Mouse (Mus musculus): ENCODE measurements around the gene Prkrip1.
"Not testable (repeated sequence)": the region's sequence is repeated elsewhere in the genome, so short reads cannot be mapped to it uniquely, and the experiment has no call there.

Gene Prkrip1

GRCm38 (mm10) chr5:136212716-136213115, 14.0 kb upstream of the Prkrip1 start:
- no peak for DNase-seq (ENCODE audit: extremely low read depth, low read depth, low spot score)

GRCm38 (mm10) chr5:136211341-136212102, 12.8 kb upstream of the Prkrip1 start:
- not testable (repeated sequence) for DNase-seq (ENCODE audit: extremely low read depth, low read depth, low spot score)

- no peak for DNase-seq (ENCODE audit: extremely low read depth, low read depth, low spot score)
Measured at GRCm38 (mm10) chr5:136210549-136210948, 11.8 kb upstream of the Prkrip1 start.

- DNase-seq (ENCODE audit: extremely low read depth, low read depth, low spot score) = no peak
Measured at GRCm38 (mm10) chr5:136201832-136202231, 3.1 kb upstream of the Prkrip1 start.

- no peak for DNase-seq (ENCODE audit: extremely low read depth, low read depth, low spot score)
Measured at GRCm38 (mm10) chr5:136199526-136199925, 763 bp upstream of the Prkrip1 start.

GRCm38 (mm10) chr5:136191870-136192269, 6.9 kb downstream of the Prkrip1 start:
- DNase-seq (ENCODE audit: extremely low read depth, low read depth, low spot score) = no peak

- no peak for DNase-seq (ENCODE audit: extremely low read depth, low read depth, low spot score)
Measured at GRCm38 (mm10) chr5:136186723-136187122, 12.0 kb downstream of the Prkrip1 start.

GRCm38 (mm10) chr5:136183766-136184165, 15.0 kb downstream of the Prkrip1 start:
- no peak for DNase-seq (ENCODE audit: extremely low read depth, low read depth, low spot score)

- DNase-seq (ENCODE audit: extremely low read depth, low read depth, low spot score) = no peak
Measured at GRCm38 (mm10) chr5:136182830-136183229, 15.9 kb downstream of the Prkrip1 start.

- DNase-seq (ENCODE audit: extremely low read depth, low read depth, low spot score) = no peak
Measured at GRCm38 (mm10) chr5:136182049-136182448, 16.7 kb downstream of the Prkrip1 start.

- no peak for DNase-seq (ENCODE audit: extremely low read depth, low read depth, low spot score)
Measured at GRCm38 (mm10) chr5:136181197-136181596, 17.6 kb downstream of the Prkrip1 start.

GRCm38 (mm10) chr5:136179594-136179993, 19.2 kb downstream of the Prkrip1 start:
- DNase-seq (ENCODE audit: extremely low read depth, low read depth, low spot score) = no peak

GRCm38 (mm10) chr5:136173606-136174463, 24.9 kb downstream of the Prkrip1 start:
- no peak for DNase-seq (ENCODE audit: extremely low read depth, low read depth, low spot score)

- no peak for DNase-seq (ENCODE audit: extremely low read depth, low read depth, low spot score)
Measured at GRCm38 (mm10) chr5:136172939-136173338, 25.8 kb downstream of the Prkrip1 start.

- DNase-seq (ENCODE audit: extremely low read depth, low read depth, low spot score) = peak; percentile 69
Measured at GRCm38 (mm10) chr5:136171363-136172341, 27.1 kb downstream of the Prkrip1 start.

- DNase-seq (ENCODE audit: extremely low read depth, low read depth, low spot score) = no peak
Measured at GRCm38 (mm10) chr5:136170512-136171362, 28.0 kb downstream of the Prkrip1 start, which contains the start of gene Orai2. Gene Orai2, minus strand, starts transcription at chr5:136170713.

GRCm38 (mm10) chr5:136169626-136170511, 28.9 kb downstream of the Prkrip1 start:
- DNase-seq (ENCODE audit: extremely low read depth, low read depth, low spot score) = no peak

GRCm38 (mm10) chr5:136168071-136168470, 30.7 kb downstream of the Prkrip1 start:
- DNase-seq (ENCODE audit: extremely low read depth, low read depth, low spot score) = no peak

- DNase-seq (ENCODE audit: extremely low read depth, low read depth, low spot score) = peak; percentile 77
Measured at GRCm38 (mm10) chr5:136167296-136167695, 31.5 kb downstream of the Prkrip1 start.
